Mouse (Mus musculus) inflammation-experienced regulatory T-cells, adult 6 months (primary cell): ENCODE measurements at regions not wholly inside any gene's neighbourhood (a gene's known extent, or its start where the extent isn't known, plus 50 kb on each side); places are given as distances from the start of the nearest gene placed in this dataset.

Experiments
- ATAC-seq: one replicate; pipeline ENCODE4 v1.8.0; 2017

DNA sequence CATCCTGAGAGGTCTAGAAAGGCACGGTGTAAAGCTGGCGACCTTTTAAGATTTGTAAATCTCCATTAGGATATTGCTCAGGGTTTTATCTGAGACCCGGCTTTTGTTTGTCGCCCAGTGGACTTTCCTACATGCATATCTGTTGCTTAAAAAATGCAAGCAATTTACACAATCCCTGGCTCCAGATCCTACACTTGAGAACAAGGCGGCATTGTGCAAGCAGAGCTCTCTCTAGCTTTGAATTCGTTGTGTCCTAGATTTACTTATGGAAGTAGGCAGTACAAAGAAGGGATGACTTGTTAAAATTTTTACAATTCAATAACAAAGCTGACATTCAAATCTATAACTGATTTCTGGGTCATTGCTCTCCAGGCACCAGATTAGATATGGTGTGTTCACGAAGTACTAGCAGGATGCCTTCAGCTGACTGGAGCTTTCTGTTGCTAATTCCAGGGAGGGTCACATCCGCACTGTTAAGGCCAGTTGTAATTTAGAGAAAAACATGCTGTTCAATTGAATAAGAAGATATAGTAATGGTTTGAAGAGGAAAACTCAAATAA lies 62.2 kb upstream of the Teddm2 start:
- ATAC-seq: no peak

DNA sequence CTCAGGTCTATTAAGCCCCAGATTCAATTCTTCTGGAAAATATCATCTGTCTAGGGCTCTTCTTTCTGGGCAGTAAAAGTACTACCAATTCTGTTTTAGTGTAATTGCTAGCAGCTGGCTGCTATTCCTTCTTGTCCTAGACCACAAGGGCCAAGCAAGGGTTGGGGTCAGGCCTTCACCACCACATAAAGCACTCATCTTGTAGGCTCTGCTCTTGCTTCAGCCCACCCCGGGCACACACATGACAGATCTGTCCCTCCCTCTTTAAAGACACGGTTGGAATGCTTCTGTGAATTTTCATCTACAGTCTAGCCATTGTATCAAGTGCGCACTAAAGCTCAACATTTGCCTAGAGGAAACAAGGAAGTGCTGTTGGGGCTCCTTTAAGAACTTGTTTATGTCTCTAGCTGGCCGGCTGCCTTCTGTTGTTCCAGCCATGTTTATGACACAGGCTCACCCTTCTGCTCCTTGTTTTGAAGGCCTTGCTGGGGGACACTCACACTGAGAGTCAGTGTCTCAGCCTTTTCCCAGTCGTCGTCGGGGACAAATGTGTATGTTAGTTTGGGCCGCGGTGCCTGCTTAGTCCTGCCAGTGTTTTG lies 63.8 kb upstream of the Teddm2 start:
- no peak for ATAC-seq

DNA sequence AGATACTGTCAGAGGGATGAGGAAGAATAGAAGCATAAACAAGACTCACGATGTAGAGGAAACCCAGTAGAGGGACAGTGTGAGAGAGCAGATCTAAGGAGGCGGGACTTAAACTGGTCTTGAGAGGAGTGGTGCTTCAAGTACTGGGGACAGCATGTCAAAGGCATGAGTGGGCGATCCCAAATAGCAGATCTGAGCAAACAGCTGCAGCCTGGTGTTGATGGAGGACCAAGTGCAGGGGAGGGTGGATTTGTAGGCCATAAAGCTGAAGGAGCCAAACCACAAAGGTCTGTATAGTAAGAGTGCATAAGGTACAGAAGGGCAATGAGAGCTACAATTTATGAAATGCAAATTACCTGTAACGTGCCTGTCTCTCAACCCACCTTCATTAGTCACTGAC lies 69.4 kb upstream of the Teddm2 start:
- ATAC-seq: no peak

DNA sequence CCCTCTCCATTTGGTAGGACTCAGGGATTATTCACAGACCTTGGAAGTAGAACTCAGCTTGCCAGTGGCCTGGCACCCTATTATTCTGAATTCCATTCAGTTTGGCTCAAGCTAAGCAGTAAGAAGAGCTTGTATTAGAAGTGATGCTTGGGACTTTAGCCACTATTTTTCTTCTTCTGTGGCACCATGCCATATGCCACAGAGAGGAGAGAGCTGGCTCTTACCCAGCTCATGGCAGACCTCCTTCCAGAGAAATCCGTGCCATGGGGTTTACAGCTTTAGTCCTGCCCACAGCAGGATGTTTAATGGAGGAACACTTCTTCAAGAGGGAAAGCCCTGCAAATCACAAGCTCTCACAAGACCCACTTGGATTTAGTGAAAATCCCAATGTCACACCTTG lies 74.3 kb upstream of the Teddm2 start:
- ATAC-seq: no peak

DNA sequence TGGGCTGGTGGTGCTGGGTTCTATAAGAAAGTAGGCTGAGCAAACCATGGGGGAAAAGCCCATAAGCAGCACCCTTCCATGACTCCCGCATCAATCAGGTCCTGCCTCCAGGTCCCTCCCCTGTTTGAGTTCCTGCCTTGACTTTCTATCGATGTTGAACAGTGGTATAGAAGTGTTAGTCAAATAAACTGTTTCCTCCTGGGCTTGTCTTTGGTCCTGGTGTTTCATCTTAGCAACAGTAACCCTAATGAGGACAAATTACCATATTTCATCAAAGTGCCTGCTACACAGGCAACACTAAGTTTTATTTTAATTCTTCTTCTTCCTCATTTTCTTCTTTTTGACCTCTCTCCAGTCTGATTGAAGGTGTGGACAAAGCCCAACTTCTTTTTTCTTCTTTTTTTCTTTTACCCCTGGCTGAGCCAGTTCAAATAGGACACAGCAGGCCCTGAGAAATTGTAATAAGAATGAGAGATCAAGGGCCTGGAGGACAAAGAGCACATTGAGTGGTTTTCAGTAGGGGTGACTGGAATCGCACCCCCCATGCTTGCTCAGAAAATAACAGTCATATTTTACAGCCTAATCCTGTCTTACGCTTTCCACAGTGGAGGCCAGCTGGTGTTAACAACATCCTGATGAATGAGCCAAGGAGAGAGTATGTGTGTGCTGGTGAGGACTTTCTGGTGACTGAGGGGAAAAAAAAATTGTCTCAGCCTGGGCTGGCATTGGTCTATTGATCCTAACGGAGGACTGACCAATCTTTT lies 78.1 kb upstream of the Teddm2 start:
- no peak for ATAC-seq

DNA sequence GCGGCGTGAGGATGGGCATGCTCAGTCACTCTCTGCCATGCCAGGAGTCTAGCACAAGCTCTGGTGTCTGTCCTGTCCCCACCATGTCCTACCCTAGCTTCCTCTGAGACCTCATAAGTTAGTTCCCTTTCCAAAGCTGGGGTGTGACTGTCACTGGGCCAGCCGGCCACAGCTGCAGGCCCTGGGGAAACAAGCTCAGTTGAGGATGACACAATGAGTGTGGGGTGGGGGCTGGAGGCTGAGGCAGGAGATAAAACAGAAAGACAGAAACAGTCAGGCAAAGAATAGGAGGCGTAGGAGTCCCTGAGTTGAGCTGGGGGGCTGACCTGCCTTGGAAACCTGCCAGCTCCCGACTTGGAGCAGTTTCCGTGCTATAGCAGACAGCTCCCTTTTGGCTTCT lies 80.9 kb upstream of the Teddm2 start:
- ATAC-seq: no peak

DNA sequence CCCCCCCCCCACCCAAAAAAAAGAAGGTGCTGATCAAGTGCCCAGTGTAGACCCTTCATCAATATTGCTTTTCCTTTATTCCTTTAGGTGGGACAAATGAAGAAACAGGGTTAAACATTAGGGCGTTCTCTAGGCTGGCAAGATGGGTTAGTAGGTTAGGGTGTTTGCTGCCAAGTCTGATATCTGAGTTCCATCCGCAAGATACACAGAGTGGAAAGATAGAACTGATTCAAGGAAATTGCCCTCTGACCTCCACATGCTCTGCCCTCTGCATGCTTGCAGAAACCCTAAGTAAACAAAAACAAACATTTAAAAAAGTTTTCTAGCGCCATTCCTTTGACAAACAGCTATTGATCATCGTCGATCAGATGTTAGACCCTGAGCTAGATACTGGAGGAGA lies 85.6 kb upstream of the Teddm2 start:
- no peak for ATAC-seq

DNA sequence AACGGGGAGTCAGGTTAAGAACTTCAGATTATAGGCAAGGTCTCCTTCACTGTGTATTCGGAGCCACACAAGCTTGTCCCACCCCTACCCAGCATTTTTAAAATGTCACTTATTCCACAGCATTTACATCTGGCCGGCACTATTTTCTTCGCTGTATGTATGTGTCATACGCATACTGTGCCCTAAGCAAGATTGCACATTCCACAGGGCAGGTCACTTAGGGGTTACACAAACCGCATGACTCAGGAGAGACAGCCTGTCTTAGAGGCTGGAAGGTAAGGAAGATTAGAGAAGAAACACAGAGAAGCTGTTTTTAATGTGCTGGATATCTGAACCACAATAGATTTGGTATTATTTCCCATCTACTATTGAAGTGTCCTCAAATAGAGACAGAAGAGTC lies 86.6 kb upstream of the Teddm2 start:
- ATAC-seq: no peak

DNA sequence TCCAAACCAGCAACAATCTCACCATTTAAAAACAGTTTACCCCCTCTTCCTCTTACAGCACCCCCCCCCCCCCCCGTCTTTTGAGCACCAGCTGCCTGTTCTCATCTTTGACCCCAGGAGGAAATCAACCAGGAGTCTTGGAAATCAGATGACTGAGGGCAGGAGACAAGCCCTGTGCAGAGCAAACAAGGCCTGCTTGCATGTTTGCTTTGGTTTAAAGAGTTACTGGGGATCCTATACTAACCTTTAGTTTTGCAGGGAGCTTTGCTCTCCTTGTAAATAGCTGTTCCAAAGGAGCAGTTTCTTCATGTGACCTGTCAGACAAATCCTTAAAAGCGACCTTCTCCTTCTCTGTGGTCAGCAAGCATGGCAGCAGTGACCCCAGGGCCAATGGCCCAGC lies 88.3 kb upstream of the Teddm2 start:
- no peak for ATAC-seq

DNA sequence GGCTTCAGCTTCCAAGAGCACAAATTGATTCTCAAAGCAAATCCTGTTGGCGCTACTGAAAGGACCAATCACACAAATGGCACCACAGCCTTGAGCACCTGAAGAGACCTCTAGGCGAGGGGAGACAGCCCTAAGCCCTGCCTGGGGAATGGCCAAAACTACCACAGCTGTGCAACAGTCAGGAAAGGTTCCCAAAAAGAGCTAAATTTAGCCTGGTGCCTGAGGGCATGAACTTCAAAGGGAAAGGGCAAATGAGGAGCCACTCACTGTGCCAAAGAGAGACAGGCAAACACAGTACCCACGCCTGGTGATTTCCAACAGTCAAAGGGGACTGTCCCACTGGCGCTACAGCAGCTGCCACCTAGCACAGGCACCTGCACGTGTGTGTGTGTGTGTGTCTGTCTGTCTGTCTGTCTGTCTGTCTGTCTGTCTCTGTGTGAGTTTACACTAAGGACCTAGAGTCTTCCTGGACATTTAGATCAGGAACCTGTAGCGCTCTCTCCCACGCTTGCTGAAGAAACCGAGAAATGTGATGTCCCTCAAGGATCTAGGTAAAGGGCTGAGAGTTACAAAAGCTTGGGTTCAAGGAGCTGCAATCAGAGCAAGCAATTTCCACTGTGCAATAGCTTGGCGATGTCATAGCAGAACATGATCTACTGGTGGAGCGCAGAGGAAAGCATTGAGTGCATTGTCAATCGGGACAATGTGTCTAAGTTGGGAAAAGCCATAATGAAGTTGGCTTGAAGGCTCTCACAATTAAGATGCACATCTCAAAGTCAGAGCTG lies 90.8 kb upstream of the Teddm2 start:
- ATAC-seq: no peak

DNA sequence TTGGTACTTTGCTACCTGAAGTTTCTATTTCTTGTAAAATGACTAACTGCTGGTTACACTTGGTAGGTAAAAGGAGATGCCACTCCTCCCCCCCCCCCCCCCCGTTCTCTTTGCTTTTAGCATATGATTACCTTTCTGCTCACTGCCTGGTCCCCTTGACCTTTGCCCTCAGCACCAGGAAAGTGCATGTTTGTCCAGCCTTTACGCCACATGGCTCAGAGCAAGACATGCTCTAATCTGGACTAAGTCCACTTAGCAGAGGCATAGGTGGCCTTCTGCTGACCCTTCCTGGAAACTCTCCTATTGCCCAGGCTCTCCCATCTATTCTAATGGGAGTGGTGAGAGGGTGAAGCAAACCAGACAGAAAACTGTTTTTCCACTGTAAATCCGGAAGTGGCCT lies 92.4 kb upstream of the Teddm2 start:
- no peak for ATAC-seq

DNA sequence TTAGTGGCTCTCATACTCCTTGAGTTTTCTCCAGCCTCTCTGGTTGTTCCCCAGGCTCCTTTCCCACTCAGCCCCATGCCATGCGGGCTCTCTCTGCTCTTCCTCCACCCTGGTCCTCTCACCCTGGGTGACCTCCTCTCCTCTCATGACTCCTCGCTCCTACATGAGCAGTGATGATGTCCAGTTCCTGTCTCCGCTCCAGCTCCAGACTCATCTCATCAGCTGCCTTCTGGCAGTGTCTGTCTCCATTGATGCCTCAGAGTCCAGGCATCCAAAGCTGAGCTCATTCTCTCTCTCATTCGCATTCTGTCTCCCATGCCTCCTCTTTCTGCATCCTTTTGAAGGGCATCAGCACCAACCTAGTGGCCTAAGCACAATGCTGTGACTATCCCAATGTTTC lies 94.8 kb upstream of the Teddm2 start:
- no peak for ATAC-seq

DNA sequence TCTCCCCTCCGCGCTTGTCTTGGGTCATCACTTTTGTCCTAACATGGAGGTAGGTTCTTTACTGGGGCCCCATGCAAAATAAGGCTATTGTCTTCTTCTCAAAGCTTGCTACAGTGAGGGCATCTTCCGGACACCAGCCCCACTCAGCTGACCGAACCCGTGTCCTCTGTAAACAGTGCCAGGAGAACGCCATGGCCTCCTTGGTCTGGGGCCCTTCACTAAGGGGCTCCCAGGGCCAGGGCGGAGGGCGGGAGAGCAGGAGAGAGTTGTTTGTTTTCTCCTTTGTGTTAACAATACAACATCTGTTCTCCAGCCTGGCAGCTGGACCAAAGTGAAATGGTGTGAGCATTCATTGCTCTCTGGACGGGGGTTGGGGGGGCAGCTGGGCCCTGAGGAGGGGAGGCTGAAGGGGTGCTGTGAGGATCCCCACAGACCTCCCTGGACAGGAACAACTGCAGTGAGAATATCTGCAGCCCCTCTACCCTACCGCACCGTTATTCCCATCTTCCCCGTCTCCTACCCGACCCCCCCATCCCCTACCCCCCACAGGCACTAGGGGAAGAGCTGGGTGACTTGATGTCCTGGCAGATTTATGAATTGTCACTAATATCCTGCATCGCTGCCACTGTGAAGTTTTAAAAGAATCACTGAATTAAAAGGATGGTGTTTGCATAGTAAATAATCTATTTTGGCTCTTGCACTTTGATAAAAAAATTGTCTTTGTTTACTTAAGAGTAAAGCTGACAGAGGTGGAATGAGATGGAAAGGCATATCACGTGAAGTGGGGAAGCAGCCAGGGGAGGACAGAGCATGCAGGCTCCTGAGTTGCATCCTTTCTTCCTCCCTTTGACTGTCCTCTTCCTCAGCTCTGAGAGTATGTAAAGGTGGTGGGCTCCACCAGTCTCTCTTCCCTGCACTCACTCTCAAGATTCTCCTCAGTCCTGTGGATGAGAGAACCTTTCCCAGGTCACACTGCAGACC lies 97.5 kb upstream of the Teddm2 start:
- ATAC-seq: no peak

DNA sequence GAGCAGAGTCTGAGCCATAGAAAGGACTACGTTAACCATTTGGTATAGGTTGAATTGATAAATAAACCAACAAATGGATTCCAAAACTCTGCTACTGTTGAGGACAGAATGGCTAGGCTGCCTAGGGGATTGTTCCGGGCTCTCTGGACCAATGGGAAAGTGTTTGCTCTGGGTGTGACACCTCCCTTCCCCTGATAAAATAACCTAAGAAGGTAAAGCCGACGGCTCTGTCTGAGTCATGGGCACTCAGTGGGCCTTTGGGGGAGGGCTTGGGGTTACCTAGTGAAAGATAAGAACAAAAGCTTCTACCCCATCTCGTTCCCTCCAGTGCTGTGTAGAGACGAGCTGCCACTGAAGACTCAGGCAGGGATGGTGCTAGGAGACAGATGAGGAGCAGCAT lies 99.7 kb upstream of the Teddm2 start:
- no peak for ATAC-seq

DNA sequence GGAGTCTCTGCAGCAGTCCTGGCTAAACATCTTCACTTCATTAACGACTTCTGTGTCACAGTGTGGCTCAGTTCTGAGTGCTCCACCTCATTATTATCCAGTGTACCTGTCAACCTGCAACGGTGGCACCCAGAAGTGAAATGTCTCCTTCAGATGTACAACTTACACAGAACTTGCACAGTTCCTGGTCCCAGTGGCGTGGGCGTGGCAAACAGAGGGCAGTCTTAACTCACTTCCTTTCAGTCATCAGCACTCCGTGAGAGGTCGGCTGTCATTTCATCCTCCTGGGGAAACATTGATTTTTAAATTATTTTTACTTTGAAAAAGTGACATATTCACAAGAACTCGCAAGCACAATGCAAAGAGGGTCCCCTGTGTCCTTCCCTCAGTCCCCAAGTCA lies 103.6 kb upstream of the Teddm2 start:
- ATAC-seq: no peak

DNA sequence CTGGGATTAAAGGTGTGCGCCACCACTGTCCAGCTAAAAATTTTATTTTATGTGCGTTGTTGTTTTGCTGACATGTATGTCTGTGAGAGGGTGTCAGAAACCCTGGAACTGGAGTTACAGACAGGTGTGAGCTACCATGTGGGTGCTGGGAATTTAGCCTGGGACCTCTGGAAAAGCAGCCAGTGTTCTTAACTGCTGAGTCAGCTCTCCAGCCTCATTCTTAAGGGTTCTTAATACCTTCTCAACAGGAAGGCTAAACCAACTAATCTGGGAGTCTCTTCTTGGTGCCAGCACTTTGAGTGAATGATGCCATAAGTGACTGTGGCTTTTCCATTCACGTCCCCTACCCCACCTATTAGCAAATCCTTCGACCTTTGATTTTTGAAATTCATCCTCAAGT lies 104.6 kb upstream of the Teddm2 start:
- ATAC-seq: no peak

DNA sequence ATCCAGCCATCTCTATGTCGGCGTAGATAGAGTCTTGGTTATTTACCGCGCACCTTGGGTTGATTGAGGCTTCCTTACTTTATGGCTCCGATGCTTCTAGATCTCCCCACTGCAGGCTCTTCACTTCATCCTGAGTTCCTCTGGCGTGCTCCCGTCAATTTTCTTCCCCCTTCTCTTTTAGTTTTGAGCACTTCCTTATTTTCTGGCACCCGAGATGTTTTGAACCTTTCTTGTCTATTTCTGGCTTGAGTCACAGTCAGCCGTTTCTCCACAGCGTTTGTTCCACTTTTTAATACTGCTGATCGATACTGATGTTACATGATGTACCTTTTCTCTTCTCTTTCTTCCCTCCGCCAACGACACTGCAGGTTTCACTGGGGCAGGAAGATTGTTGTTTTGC lies 106.0 kb upstream of the Teddm2 start:
- no peak for ATAC-seq

DNA sequence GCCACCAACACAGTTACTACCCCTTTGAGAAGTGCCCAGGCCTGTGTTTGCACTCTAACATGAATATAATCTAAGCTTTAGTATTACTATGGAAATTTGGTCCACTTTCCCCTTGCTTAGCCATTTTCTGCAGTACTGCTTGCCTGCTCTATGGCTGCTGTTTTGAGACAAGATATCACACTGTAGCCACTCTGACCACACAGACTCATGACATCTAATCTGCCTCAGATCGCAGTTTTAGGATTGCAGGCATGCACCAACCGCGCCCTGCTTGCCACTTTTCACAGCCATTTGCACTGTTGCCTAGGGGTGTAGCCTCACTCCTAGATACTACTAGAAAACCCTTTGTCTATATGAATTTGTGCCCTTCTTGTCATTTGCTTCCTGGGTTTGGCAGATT lies 107.4 kb upstream of the Teddm2 start:
- ATAC-seq: no peak

DNA sequence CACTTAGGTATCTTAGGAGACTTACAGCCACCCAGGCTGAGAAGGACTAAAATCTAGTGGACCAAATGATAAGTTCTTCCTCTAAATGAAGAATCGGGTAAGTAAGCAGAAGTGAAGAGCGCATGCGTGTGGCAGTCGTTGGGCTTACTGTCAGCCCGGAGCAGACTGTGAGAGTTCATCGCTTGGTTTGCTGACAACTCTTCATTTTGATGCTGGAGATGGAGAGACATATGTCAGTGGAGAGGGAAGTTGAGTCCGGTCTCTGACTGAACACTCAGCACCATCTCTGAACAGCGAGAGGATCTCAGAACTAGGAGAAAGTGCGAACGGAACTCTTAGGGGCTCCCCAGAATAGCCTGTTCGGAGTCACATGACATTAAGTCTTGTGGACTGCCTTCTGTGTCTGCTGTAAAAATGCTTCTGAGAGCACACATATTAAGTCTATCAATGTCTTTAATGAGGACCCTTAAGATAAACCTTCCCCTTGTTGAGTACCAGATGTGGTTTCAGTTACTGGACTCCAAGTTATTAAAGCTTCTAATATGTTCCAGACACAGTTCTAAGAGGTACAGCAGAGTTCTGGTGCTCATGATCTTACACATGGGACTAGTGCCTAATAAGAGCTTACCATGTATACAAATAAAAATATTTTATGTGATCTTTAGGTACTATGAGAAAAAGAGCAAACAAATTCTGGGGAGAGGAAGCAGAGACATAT lies 108.7 kb upstream of the Teddm2 start:
- no peak for ATAC-seq

DNA sequence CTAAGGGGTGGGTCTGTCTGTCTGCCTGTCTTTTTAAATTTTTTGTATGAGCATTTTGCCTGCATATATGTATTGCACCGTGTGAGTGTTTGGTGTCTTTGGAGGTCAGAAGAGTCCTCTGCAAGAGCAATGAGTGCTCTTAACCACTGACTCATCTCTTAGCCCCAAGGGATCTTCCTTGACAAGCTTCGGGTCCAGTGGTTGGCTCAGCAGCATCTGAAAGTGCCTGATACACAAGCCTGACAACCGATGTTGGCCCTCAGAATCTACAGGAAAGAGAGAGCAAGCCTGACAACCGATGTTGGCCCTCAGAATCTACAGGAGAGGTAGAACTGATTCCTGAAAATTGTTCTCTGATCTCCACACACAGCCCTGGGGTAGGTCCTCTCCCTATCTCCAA lies 110.7 kb upstream of the Teddm2 start:
- ATAC-seq: no peak

DNA sequence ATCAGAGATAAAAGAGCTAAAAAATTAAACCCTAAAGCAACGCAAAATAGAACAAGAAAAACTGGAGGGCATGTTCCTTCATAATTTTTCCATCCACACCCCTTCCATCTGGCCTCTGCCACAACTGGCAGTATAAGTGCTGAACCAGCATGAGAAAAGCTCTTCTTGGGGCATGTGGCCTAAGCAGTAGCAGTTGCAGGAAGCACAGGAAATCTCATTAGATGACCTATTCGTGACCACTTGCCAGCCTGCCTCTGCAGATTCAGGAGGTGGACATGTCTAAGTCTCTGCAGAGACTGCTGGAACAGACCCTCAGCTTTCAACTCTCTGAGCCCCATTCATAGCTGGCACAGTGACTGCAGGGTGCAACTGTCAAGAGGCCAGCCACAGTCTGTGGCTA lies 116.5 kb upstream of the Teddm2 start:
- ATAC-seq: no peak

DNA sequence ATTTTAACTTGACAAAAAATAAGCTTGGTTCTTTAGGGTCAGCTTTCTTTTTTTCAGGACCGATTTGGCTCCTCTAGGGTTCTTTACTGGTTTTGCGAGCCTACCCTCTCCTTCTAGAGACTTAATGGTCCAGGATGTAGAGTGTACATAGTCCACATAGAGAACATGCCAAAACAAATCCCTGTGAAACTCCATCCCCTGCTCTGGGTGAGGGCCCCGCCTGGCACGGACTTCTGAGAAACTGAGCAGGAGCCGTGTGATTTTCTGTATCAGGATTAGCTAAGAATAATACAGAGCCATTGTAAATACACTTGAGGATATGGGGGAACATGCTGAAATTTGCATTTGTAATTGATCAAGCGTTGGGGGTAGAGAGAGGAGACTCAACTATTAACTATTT lies 118.2 kb upstream of the Teddm2 start:
- no peak for ATAC-seq
